Mouse (Mus musculus): ENCODE measurements around the gene BC107364.
"Not testable (repeated sequence)": the region's sequence is repeated elsewhere in the genome, so short reads cannot be mapped to it uniquely, and the experiment has no call there.

DNA sequence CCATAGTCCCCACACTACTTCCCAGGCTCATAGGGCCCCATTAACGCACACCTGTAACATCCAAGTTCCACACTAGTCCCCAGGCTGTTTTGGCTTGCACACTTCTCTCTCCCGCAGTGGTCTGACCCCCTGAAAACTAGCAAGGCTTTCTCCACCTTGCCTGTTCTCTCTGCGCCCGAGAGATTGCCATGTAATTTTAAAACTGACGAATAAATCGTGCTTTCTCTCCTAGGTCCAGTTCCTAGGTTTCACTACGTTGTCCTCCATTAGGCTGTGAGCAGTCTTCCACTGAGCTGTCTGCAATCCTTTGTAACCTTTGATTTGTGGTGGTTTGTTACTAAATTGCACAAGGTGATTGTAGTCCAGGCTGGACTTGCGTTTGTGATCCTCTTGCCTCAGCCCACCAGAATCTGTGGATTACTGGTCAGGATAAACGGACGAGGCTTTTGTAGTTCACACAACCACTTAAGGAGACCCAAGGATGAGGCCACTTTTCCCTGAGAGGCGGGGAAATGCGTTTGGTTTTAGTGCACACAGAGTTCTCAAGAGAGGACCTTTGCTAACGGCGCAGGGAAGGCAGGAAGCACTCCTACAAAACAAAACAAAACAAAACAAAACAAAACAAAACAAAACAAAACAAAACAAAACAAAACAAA, 44.6 kb upstream of the BC107364 start:
- not testable (repeated sequence) for TF ChIP-seq CTCF (IDR thresholded peaks at IDR 0.05; ENCODE audit: insufficient read depth, low read length); POLR2A (IDR thresholded peaks at IDR 0.05; ENCODE audit: borderline replicate concordance, extremely low read depth, low read depth, low read length)

All from lung, adult 2 months (tissue).